Mouse (Mus musculus) CH12F3 (cell line): ENCODE measurements around the gene Zik1.

Source experiments
- in situ Hi-C: fragments of 300-500 bp; cut with MboI; formaldehyde crosslinking; loops from 2 replicates; pipeline ENCODE4 v1.14.3; 2020; ENCODE audit warnings: low sequenced_read_pairs

Zik1 gene

GRCm38 (mm10) chr7:10494786-10495521 is at the start of gene Zik1:
Gene Zik1 (minus strand): TSS chr7:10495394.
- in situ Hi-C loops, result no loop called here

GRCm38 (mm10) chr7:10495578-10495977 is 384 bp upstream of the Zik1 start:
- in situ Hi-C loops, result no loop called here

DNA sequence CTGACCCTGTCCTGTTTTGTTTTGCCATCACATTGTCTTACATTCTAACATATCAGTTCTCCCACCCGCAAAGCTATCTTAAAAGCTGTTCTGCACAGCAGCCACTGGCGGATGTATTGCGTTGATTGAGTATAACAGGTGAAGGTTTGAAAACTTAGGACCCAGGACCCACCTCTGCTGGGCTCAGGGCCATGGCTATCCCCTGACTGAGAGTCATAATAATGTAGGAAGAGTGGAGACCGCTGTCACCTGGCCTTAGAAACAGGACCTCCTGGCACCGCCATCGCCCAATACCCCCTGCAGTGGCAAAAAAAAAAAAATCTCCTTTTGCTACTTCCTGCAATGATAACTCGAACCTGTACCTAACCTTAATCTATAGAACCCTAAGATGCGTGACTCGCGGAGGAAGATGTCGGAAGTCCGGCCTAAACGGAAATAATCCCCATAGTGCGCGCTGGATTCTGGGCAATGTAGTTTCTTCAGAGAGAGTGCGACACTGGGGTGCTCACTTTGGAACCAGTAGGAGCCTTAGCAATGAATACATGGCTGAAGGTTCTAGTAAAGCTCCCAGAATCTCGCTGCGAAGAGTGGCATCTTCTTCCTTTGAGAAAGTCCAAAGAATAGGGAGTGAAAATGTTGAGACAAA is 14.5 kb downstream of the Zik1 start:
- in situ Hi-C loops, result no loop called here

GRCm38 (mm10) chr7:10479813-10480212 is 15.4 kb downstream of the Zik1 start:
- in situ Hi-C loops, result no loop called here

DNA sequence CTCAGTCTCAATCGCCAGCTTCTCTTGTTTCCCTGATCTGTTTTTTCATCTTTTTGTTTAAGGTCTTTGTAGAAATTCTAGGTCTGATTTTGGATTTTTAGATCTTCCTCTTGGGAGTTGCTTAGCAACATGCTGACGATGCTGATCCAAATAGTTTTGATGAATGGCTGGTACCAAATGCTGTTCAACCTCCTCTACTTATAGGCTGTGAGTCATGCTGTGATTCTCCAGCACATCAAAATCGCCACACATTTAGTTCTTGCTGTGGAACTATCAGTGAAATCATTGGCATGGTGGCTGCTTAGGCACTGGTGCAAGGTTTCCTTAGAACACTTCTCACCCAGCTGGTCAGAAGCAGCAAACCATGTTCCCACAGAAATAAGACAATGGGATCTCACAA is 37.0 kb downstream of the Zik1 start:
- in situ Hi-C loops, result no loop called here

GRCm38 (mm10) chr7:10443031-10443430 is 52.2 kb downstream of the Zik1 start, which contains the start of gene Vmn1r67:
Gene Vmn1r67 (plus strand): TSS chr7:10443331.
- in situ Hi-C loops, result no loop called here
